Mouse (Mus musculus): ENCODE results near the gene Shc4.

The Shc4 gene

GRCm38 (mm10) chr2:125724086-125724430 lies at the start of gene Shc4:
Shc4 (minus strand) TSS chr2:125724148.
- in situ Hi-C loops (cut with MboI, MseI), result loop anchor here (5.0 kb wide), 1 partner anchor 47 kb away; no protein-coding TSS in a partner anchor

GRCm38 (mm10) chr2:125765029-125765428 lies 41.1 kb upstream of the Shc4 start:
- in situ Hi-C loops (cut with MboI, MseI), result no loop called here

- in situ Hi-C loops (cut with MboI, MseI), result loop anchor here (5.0 kb wide), 1 partner anchor 73 kb away; no protein-coding TSS in a partner anchor
Observed at GRCm38 (mm10) chr2:125764531-125764930, 40.6 kb upstream of the Shc4 start.

- in situ Hi-C loops (cut with MboI, MseI), result no loop called here
Observed at GRCm38 (mm10) chr2:125749330-125749729, 25.4 kb upstream of the Shc4 start.

- in situ Hi-C loops (cut with MboI, MseI), result no loop called here
Observed at GRCm38 (mm10) chr2:125739338-125739737, 15.4 kb upstream of the Shc4 start.

- in situ Hi-C loops (cut with MboI, MseI), result no loop called here
Observed at GRCm38 (mm10) chr2:125738718-125739117, 14.8 kb upstream of the Shc4 start.

- in situ Hi-C loops (cut with MboI, MseI), result no loop called here
Observed at GRCm38 (mm10) chr2:125736025-125736343, 12.0 kb upstream of the Shc4 start.

- in situ Hi-C loops (cut with MboI, MseI), result no loop called here
Observed at GRCm38 (mm10) chr2:125735333-125736024, 11.5 kb upstream of the Shc4 start.

- in situ Hi-C loops (cut with MboI, MseI), result no loop called here
Observed at GRCm38 (mm10) chr2:125734741-125735140, 10.8 kb upstream of the Shc4 start.

- in situ Hi-C loops (cut with MboI, MseI), result no loop called here
Observed at GRCm38 (mm10) chr2:125731763-125732560, 8.0 kb upstream of the Shc4 start.

GRCm38 (mm10) chr2:125724546-125725114 lies 682 bp upstream of the Shc4 start:
- in situ Hi-C loops (cut with MboI, MseI), result loop anchor here (5.0 kb wide), 1 partner anchor 47 kb away; no protein-coding TSS in a partner anchor

GRCm38 (mm10) chr2:125723408-125724085 lies 401 bp downstream of the Shc4 start:
- in situ Hi-C loops (cut with MboI, MseI), result loop anchor here (5.0 kb wide), 1 partner anchor 46 kb away; no protein-coding TSS in a partner anchor

- in situ Hi-C loops (cut with MboI, MseI), result loop anchor here (5.0 kb wide), 1 partner anchor 46 kb away; no protein-coding TSS in a partner anchor
Observed at GRCm38 (mm10) chr2:125723086-125723407, 901 bp downstream of the Shc4 start.

GRCm38 (mm10) chr2:125716599-125716998 lies 7.3 kb downstream of the Shc4 start:
- in situ Hi-C loops (cut with MboI, MseI), result no loop called here

GRCm38 (mm10) chr2:125706510-125706921 lies 17.4 kb downstream of the Shc4 start:
- in situ Hi-C loops (cut with MboI, MseI), result no loop called here

GRCm38 (mm10) chr2:125704907-125705631 lies 18.9 kb downstream of the Shc4 start:
- in situ Hi-C loops (cut with MboI, MseI), result no loop called here

- in situ Hi-C loops (cut with MboI, MseI), result no loop called here
Observed at GRCm38 (mm10) chr2:125702851-125703250, 21.1 kb downstream of the Shc4 start.

- in situ Hi-C loops (cut with MboI, MseI), result no loop called here
Observed at GRCm38 (mm10) chr2:125701606-125702005, 22.3 kb downstream of the Shc4 start.

GRCm38 (mm10) chr2:125696219-125696618 lies 27.7 kb downstream of the Shc4 start:
- in situ Hi-C loops (cut with MboI, MseI), result no loop called here

GRCm38 (mm10) chr2:125694798-125695197 lies 29.1 kb downstream of the Shc4 start:
- in situ Hi-C loops (cut with MboI, MseI), result no loop called here

- in situ Hi-C loops (cut with MboI, MseI), result no loop called here
Observed at GRCm38 (mm10) chr2:125692010-125692409, 31.9 kb downstream of the Shc4 start.

Measured in T-helper 2 cell (primary cell).